Mouse (Mus musculus) liver, embryonic 14.5 days (tissue): ENCODE results near the gene 2700081O15Rik. TPM values are rescaled to one million over a fixed set of nuclear protein-coding genes. Genes with fewer than 3 reads are reported as not detected.

Experiments used
- ATAC-seq: fragments of 200-750 bp; cut with Nextera tagmentation; 2 replicates; pipeline ENCODE4 v1.8.0; 2017; ENCODE audit warnings: moderate number of reproducible peaks, mild to moderate bottlenecking, moderate library complexity; ENCODE audit not compliant: insufficient read depth
- DNase-seq, 3 experiments: peaks; one replicate each; pipeline ENCODE4 v3.0.0-alpha.2; 2012 to 2013; ENCODE audit warnings: low read depth in 3 of 3, low spot score in 3 of 3
- H3K27ac ChIP-seq: fragments of 300-500 bp; sonication (generic); 2 replicates; pipeline ENCODE4 v1.5.1; 2014; ENCODE audit warnings: moderate library complexity, mild to moderate bottlenecking, control low read depth, inconsistent platforms
- H3K27me3 ChIP-seq: fragments of 300-500 bp; sonication (generic); 2 replicates; pipeline ENCODE4 v1.6.1; 2014; ENCODE audit warnings: mild to moderate bottlenecking, low read length, moderate library complexity; ENCODE audit not compliant: control insufficient read depth, insufficient read depth
- H3K36me3 ChIP-seq: fragments of 300-500 bp; sonication (generic); replicated peaks from 2 replicates; pipeline ENCODE4 v1.6.1; 2014; ENCODE audit warnings: low read depth; ENCODE audit not compliant: control insufficient read depth, insufficient read depth
- H3K4me1 ChIP-seq, 2 experiments: fragments of 200-500 bp in 1 of 2; fragments of 300-500 bp in 1 of 2; sonication (generic) in 1 of 2; replicated peaks; 2 replicates each; pipeline ENCODE4 v1.6.1; 2012 to 2014; ENCODE audit warnings: antibody characterized with exemption in 1 of 2, inconsistent platforms in 1 of 2, low read length in 1 of 2; ENCODE audit not compliant: control insufficient read depth in 2 of 2, insufficient read depth in 2 of 2
- H3K4me2 ChIP-seq: fragments of 300-500 bp; sonication (generic); 2 replicates; pipeline ENCODE4 v1.6.1; 2014; ENCODE audit warnings: low read depth, mild to moderate bottlenecking, control low read depth, moderate library complexity
- H3K4me3 ChIP-seq, 2 experiments: fragments of 200-500 bp in 1 of 2; fragments of 300-500 bp in 1 of 2; sonication (generic) in 1 of 2; 2 replicates each; pipeline ENCODE4 v1.5.1; 2012 to 2014; ENCODE audit warnings: low read depth in 2 of 2, low read length in 2 of 2, mild to moderate bottlenecking in 2 of 2, control low read depth in 1 of 2, inconsistent platforms in 1 of 2, moderate library complexity in 1 of 2; ENCODE audit not compliant: insufficient read depth in 1 of 2
- H3K9ac ChIP-seq: fragments of 300-500 bp; sonication (generic); replicated peaks from 2 replicates; pipeline ENCODE4 v1.6.1; 2014; ENCODE audit warnings: mild to moderate bottlenecking, control low read depth, moderate library complexity
- H3K9me3 ChIP-seq: fragments of 300-500 bp; sonication (generic); 2 replicates; pipeline ENCODE4 v1.6.1; 2016; ENCODE audit warnings: low read length, mixed read lengths; ENCODE audit not compliant: control insufficient read depth
- CTCF ChIP-seq: IDR thresholded peaks from 2 replicates; pipeline ENCODE4 v1.5.1; 2016; ENCODE audit warnings: antibody characterized with exemption, low read depth, control low read depth
- EP300 ChIP-seq: IDR thresholded peaks from 2 replicates; pipeline ENCODE4 v1.6.1; 2016; ENCODE audit warnings: antibody characterized with exemption, low read depth
- WGBS: fragments of 180-500 bp; shearing (Covaris S2); extraction: QIAGEN DNeasy Blood & Tissue Kit; methylation state at CpG from one replicate; pipeline ENCODE4 v1.1.7; 2014; ENCODE audit not compliant: insufficient replicate concordance; 5-methylcytosine and 5-hydroxymethylcytosine counted together
- polyA plus RNA-seq, 2 experiments: library from polyadenylated mRNA; depleted of rRNA in 1 of 2; stranded (reverse) in 1 of 2; unstranded in 1 of 2; fragments of >200 nt; fragmentation: Nextera tagmentation in 1 of 2; extraction: Ambion mirVana in 1 of 2; gene quantifications; 2 replicates each; pipeline versions ENCODE4 v1.2.1 to v1.2.3; 2012 to 2014

2700081O15Rik gene
- polyA plus RNA-seq, 2 experiments = 0.86 to 6.3 TPM

DNA sequence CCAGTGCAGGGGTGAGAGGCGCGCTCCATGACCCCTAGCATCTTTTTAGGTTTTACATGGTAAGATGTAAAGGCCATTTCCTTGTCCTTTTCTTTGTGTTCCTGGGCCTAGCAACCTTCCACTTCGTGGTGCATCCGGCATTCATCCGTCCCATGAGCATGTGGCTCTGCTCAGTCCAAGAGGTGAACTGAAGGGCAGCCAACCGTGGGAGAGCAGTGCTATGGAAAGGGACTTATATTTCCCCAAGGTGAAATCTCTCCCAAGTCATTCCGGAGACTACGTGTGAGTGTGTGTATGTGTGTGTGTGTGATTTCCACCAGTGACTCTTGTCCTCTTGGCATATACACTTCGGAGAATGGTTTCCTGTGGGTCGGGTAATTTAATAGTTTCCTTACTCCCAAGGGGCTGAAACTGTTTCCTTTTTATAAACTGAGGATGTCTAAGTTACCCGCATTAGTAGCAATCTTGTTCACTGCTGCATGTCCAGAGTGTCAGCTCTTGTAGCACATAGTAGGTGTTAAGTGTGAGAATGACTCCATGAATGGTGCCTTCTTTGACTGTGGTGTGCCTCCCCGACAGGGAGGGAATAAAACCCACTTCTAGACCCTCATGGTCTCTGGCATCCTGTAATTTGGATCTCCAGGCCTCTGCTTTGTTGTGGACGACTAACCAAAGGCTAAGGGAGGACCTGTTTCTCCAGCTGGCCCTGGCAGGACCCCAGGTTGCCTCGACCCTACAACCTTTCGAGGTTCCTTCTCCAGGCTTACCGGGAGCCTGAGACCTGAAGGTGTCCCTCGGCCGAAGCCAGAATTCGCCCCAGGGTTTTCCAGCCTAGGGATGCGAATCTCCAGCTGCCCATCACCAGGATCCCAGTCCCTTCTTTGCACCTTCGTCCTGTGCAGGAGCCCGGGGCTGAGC is 1.2 kb upstream of the 2700081O15Rik start:
- Histone ChIP-seq H3K9ac (no peak overlapping the region), H3K4me1 (peaks cover 15% of the 10 kb centered on the region in 2 experiments), H3K27ac (no peak overlapping the region), H3K27me3 (peaks cover 25% of the 10 kb centered on the region), H3K9me3 (no peaks in the 10 kb centered on the region), H3K4me3 (peak overlapping the region; percentile 75 to 79), H3K36me3 (no peaks in the 10 kb centered on the region; the same call in 1 of the 2 replicates), H3K4me2 (peak overlapping the region; percentile 69)
- ATAC-seq (no peak), DNase-seq (no peak)
- TF ChIP-seq EP300 = no peak
- TF ChIP-seq CTCF = no peak
- WGBS = 42% methylated on average over 22 of the region's 22 CpGs

- H3K4me1 ChIP-seq = peaks cover 15% of the 10 kb centered on the region in 2 experiments
- peaks cover 8% of the 10 kb centered on the region; the same call in 1 of the 2 replicates for H3K36me3 ChIP-seq
- H3K9ac ChIP-seq = peak overlapping the region; percentile 79
- peaks cover 25% of the 10 kb centered on the region for H3K27me3 ChIP-seq
- H3K4me2 ChIP-seq = peak overlapping the region; percentile 69
- under 1% methylated on average over 54 of the region's 59 CpGs for WGBS
- H3K9me3 ChIP-seq = no peaks in the 10 kb centered on the region
- TF ChIP-seq EP300 (no peak), CTCF (peak; percentile 73)
- no peak overlapping the region; the same call in 1 of the 2 replicates for H3K27ac ChIP-seq
- ATAC-seq (peak; percentile 68), DNase-seq (peak in 2 of 3 experiments; percentile 34 to 56)
- peak overlapping the region; percentile 75 to 79 for H3K4me3 ChIP-seq
Observed at GRCm38 (mm10) chr19:7417911-7418849, 755 bp downstream of the 2700081O15Rik start.

DNA sequence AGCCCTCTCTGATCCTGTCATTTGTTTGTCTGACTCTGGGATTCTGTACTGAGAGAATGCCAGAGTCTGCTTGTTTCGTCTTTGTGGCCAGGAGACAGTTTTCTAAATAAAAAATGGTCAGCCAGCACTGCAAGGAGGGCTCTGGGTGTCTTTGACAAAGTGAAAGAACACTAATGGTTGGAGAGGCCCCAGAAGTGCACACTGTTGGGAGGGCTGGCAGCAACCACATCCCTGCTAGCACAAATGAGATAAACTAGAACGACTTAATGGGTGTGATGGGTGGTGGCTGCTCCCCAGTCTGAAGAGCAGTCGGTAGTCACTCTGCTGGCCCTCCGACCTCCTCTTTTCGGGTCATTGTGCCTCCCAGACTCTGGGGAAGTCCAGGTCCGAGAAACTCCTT is 1.7 kb downstream of the 2700081O15Rik start:
- peak; percentile 36 for ATAC-seq
- Histone ChIP-seq H3K4me1 (peaks cover 15% of the 10 kb centered on the region in 2 experiments), H3K9me3 (no peaks in the 10 kb centered on the region), H3K4me2 (peak overlapping the region; percentile 69), H3K27me3 (peaks cover 25% of the 10 kb centered on the region), H3K4me3 (peak overlapping the region; percentile 26 to 79), H3K36me3 (peaks cover 8% of the 10 kb centered on the region; the same call in 1 of the 2 replicates), H3K27ac (no peak overlapping the region), H3K9ac (peak overlapping the region; percentile 28)
- no peak for TF ChIP-seq CTCF
- no peak for TF ChIP-seq EP300
- 11% methylated on average over 6 of the region's 6 CpGs for WGBS
- DNase-seq = peak in 1 of 3 experiments; percentile 13

DNA sequence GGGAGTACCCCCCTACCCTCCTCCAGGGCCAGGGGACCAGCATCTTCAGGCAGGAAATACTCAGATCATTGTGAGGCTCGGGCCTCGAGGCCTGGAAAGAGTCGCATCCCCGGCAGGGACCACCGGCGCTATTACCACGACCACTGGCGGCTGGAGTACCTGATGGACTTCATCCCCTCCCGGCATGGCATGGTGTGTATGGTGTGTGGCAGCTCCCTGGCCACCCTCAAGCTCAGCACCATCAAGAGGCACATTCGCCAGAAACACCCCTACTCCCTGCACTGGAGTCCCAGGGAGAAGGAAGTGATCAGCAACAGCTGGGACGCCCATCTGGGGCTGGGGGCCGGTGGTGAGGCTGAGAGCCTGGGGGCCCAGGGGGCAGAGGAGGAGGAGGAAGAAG is 2.7 kb downstream of the 2700081O15Rik start:
- Histone ChIP-seq H3K36me3 (peaks cover 8% of the 10 kb centered on the region), H3K27me3 (peaks cover 23% of the 10 kb centered on the region), H3K4me2 (no peak overlapping the region), H3K27ac (no peak overlapping the region), H3K9ac (no peak overlapping the region), H3K4me3 (no peak overlapping the region), H3K9me3 (no peaks in the 10 kb centered on the region), H3K4me1 (peaks cover 15% of the 10 kb centered on the region in 2 experiments)
- TF ChIP-seq EP300 = no peak
- TF ChIP-seq CTCF = no peak
- 67% methylated on average over 12 of the region's 12 CpGs for WGBS
- DNase-seq = no peak
- ATAC-seq = no peak
